Mouse (Mus musculus) kidney, postnatal 14 days (tissue): ENCODE measurements around the gene Nxt1.
A peak's percentile ranks its signal among the peaks of the same experiment; 100 is the strongest.

Source experiments
- DNase-seq: peaks from one replicate; pipeline ENCODE4 v3.0.0; 2022; ENCODE audit warnings: mixed read lengths

The Nxt1 gene

DNA sequence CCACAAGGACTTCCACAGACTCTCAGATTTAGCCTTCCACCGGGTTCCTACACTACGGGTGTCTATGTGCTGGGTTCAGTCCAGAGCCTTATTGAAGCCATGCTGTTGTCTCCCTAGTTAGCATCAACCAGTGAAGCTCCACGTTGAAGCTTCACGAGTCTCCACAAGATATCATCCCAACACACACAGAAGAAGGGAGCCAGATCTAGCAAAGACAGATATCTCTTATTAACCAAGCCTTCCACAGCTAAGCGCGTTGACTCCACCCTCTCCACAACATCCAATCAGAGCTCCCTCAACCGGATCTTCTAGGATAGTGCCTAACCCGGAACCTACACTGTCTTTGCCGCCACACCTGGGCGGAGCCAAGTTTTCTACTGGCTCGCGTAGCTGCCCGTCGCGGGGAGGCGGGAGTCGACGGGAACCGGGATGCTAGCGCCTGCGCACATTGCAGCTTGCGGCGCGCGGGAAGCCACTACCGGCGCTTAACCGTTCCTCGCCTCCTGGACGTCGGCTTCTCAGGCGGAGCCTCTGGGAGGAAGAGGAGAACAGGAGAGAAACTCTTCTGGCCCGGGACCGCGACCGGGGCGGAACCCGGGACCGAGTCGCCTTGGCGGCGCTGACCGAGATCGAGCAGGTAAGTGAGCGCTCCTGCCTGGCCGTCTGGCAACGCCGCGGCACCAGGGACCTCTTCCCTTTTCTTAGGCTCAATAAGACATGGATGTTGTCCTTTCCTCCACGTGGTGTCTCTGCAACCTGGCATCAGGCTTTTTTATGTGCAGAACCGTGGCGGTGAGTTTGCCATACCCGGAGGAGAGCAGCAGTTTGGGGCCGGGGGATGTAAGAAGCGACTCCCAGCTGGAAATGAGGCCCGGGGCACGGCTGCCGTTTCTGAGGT is at the start of gene Nxt1:
Nxt1 (plus strand) TSS at position 403 of the 898 bp plus-strand sequence.
- DNase-seq = peak; percentile 100

DNA sequence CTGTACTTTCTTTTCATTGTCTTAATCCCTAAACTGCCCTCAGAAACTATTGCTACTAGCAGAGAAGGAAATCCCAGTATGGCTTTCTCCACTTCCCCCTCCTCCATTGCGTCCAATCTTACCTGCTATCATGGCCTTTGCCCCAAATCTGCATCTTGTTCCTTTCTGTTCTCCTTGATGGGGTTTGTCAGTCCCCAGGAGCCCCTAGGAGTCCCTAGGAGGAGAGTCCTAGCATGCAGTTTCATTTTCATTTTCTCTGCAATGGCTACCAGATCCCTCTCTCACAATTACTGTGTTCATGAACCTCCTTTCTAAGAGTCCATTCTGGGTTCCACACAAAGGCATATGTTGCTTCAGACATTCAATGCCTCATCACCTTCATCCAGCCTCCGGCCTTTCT is 49.3 kb upstream of the Nxt1 start:
- no peak for DNase-seq

DNA sequence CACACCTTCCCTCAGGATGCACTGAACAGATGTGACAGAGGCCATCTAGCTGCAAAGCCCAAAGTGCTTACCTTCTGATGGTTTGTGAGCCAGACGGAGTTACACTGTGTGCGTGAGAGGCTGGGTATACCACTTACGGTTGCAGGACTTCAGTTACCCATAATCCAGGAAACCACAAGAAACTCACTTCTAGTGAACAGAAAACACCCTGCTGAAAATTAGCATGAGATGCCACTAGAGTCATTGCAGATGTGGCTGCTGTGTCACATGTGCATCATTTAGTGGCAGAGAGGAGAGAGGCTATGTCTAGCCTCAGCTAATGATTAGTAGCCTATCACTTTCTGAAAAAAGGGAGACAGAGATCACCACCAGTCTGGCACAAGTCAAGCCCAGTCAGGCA is 47.9 kb upstream of the Nxt1 start:
- no peak for DNase-seq

DNA sequence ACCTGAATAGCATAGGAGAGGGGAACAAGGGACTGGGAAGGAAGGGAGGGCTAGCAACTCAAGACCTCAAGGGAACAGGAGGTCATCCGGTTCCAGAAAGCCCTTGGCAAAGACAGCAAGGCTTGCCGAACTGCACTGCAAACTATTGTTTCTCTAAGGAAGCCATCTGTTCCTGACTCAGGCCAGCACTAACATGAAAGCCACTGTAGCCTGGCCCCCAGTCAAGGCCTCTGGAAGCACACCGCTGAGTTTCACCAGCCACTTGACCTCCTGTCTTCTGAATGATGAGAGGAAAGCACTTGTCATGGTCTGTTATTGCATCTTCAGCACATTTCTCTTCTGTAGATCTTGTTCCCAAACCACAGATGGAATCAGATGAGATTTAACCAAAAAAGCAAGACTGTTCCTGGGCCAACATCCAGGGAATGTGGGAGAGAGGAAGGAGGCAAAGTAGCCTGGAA is 45.4 kb upstream of the Nxt1 start:
- peak; percentile 78 for DNase-seq

DNA sequence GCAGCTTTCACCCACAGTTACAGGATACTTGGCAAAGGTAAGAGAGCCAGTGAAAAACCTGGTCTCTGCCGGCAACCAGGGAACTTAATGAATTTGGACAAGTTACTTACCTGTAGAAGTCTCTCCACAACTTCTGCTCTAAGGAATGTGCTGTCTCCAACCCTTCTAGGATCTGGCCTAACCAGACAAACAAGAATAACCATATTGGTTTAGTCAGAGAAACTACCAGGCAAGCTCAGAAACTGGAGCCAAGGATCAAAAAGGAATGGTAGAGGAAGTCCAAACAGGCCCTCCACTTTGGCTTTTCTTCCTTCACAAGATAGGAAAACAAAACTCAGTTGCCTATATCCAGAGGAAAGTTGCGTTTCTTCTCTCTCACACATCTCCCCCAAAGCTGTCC is 41.4 kb upstream of the Nxt1 start:
- no peak for DNase-seq

DNA sequence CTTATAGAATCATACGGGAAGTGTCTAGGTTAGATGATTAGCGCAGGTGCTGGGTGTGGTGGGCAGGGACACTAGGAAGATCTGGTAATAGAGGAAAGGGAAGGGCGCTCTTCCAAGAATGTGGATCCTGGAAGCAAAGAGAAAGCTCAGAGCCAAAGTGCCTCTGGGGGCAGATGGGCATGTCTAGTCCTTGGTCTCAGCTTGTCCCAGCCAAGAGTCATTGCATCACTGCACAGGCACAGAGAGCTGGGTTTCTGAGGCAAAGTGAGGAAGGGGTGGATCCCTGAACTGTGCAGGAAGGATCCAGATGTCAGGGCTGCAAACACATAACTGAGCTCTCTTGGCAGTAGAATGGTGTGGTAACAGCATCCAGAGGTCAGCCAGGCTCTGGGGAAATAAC is 40.8 kb upstream of the Nxt1 start:
- peak; percentile 18 for DNase-seq

DNA sequence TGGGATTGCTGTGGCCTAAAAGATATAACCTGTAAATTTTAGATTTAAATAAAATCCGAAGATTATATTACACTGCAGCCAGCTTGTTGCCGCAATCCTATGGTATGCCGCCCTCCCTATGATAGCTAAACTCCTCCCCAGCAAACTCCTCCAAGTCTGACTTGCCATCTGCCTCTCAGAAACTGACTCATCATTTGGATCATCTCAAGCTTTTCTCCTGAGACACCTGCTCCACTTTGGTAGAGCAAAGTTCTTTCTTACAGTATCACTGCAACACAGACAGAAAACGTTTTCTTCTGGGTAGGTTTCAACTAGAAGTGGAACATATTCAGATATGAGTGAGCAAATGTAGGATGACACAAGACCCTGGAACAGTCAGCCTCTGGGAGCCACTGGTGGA is 37.9 kb upstream of the Nxt1 start:
- no peak for DNase-seq

DNA sequence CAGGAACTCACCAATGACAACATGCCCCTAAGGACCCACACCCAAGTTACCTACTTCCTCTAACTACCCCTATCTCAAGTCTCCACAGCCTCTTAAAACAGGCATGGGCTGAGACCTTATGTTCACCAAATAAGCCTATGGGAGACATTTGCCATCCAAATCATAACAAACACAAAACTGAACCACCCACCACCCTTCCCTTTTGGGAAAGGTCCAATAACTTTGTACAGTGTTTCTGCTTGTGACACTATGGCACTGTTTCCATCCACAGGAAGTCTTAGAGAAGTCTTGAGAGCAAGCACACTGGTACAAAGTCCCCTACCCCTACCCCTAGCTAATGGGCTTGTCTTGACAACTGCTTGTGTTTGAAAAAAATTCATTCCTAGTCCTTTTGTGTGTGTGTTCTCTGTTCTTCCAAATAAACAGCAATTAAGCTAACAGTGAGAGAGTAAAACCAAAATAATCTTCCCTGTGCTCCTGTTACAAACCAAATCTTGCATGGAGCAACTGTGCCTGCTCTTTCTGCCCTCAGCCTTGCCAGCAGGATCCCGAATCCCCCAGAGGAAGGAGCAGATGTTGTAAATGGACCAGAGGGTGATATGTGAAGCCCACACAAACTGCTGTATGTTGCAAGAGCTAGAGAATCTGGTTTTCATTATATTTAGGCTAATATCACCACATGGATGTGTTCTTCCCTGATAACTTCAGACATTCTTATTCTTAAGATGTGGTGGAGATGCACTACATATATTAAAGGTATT is 29.6 kb upstream of the Nxt1 start:
- DNase-seq = no peak

DNA sequence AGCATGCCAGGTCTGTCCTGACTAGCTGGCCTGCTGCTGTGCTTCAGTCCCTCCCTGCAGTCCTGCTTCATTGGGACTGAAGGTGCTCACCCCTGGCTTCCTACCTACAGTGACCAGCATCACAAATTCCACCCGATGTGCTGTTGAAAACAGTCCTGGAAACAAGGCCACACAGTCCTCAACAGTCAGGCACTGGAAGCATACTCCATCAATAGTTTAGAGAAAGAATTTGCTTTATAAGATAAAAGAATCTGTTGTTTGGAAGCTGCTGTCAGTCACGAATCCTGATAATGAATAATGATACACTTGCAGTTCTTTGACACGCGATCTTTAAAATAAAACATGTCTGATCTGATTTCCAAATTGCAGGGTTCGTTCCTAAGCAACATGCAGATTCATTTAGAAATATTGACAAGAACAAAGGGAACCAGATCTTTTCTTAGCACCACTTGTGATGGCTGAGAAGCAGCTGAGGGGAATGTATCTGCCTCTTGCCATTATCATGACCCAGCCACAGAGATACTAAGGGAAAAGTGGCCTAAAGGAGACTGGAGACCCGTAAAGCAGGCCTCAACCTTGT is 27.9 kb upstream of the Nxt1 start:
- no peak for DNase-seq

DNA sequence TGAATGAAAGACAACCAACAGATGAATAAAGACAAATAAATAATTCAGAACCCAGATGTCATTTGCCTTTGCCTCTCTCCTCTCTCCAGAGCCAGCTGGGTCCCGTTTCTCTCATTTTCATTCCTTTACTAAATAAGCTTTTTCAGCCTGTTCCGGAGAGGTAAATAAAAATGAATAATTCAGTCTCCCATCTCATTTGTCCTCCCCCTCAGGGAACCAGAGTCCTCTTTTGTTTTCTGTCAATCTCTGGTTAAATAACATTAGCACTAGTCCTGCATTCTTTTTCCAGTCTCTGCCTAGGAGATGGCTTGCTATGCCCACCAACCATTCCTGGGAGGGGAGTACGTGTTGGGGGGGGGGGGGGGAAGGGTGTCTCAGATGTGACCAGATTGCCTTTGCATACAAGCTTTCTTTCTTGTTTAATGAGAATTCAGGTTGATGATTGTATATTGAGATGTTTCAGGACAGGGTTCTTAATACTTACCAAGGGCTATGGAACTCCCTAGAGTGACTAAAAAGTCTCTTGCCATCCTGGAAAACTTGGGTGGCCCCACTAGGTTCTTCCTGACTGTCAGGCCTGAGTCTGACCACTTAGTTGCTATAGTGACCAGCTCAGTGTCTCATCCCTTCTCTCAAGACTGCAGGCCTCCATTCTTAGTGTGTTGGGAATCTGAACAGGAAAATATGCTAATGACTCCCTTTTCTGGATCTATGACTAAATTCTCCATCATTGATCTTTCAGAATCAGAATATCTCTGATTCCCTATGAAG is 21.6 kb upstream of the Nxt1 start:
- DNase-seq = no peak

DNA sequence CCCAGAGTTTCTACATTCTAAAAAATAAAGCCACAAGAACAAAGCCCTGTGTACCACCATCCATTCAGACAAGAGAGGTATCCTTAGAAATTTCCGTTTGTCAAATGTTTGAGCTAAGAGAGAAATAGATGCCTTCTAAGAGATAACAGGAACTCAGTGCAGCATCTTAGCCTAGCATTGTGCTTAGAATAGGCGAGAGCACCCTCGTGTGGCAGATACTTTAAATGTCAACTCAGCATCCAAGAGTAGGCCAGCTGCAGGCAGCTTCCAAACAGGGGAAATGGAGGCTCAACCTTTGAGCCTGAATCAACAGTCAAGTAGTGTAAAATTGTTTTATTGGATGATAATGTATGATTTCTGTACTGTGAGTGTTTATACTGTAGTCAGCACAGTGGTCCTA is 17.4 kb upstream of the Nxt1 start:
- DNase-seq = peak; percentile 74

DNA sequence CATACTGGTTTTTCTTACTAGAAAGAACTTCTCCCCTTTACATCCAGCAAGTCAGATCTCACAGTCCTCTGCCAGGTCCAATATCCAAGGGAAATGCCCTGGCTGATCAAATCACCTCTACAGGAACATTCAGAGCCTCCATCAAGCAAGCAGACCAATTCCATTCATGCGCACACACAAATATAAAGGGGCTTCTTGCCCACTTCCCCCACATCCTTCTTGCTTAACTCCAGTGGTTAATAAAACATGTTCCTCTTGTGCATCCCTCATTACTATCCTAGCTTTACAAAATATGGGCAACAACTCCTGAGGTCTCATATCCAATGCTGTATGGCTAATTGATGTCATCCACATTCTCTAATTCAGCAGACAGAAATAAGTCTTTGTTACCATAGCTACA is 8.9 kb upstream of the Nxt1 start:
- DNase-seq = no peak

DNA sequence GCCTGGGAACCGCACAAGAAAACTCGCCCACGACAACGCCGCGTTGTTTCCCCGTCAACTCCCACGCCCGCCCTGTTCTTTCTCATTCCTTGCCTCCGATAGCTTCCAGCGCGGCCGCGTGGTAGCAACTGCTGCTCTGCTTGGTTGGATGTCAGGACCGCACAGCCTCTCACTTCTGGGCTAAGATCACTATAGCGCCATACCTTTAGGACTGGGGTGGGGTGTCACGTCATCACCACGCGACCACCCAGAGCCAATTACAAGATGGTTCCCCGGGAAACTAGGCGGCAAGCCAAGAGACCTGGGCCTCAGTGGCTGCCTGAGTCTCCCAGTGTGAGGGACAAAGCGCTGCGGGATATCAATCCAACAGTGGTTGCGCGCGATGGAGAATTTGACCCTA is 5.4 kb downstream of the Nxt1 start:
- DNase-seq = peak; percentile 76

DNA sequence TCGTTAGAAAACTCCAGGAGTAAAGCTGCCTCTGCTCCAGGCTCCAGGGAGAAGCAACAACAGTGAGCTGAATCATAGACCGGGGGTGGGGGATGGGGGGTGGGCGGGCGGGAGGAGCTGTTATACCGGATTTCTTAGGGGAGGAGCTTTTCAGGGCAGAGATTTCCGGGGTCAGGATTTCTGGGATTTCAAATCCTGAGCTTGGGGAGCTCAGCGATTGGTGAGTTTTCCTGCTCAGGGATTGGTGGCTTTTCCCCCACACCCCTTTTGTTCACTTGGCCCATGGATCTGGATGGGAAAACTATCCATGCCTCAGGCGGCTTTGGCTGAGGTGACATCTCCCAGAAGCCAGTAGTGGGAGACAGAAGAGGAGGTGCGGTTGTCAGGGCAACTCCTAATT is 6.9 kb downstream of the Nxt1 start:
- peak; percentile 81 for DNase-seq

DNA sequence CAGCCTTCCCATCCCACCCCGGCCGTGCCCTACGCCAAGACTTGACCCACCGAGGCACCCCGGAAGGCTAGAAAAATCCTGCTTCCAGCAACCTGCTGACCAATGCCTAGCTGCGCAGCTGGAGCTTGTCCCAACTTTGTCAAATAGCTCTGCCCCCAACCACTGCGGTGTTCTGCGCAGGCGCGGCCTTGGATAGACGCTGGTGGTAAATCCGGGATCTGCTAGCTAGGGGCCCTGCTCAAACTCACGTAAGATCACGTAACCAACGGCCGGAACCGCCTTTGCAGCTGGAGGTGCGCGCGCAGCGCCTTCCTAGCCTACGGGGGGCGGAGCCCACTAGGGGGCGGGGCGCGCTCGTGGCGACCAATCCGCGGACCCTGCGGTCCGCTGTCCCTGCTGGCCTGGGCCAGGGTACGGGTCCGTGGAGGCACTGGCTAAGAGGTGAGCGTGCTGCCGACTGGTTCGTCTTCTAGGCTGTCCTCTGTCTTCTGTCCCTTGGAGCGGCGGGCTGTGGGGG is 8.4 kb downstream of the Nxt1 start, which contains the start of gene Gzf1:
Gzf1 (plus strand) TSS at position 249 of the 517 bp plus-strand sequence.
- peak; percentile 100 for DNase-seq

DNA sequence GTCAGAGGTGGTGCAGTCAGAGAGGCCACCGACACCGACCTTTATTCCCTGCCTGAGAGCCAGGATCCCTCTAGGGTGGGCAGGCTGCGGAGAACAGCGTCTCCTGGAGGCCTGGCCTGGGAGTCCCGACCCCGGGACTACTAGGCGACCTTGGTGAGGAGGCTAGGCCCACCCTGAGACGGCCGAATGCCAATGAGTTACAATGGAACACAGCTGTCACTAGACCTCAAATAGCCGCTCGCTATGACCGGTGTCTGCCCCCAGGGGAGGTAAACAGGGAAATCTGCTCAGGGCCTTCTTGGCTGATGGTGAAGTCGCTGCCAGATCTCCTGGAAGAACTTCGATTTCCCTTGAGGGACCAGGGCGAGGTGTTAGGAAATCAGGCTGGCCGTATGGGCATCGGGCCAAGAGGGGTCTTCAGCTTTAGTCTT is 9.1 kb downstream of the Nxt1 start:
- DNase-seq = peak; percentile 60

DNA sequence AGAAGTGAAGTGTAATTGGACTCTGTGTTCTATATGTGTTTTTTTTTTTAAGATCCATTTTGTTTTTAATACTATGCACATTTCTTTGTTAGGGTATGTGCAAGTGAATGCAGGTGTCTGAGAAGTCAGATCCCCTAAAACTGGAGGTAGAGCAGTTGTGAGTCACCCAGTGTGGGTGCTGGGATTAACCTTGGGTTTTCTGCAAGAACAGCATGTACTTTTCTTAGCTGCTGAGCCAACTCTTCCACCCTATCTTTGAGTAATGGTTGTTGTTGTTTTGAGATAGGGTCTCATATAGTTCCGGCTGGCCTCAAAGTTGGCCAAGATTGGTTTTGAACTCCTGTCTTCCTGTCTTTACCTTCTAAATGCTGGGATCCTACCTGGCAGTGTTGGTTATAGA is 10.6 kb downstream of the Nxt1 start:
- no peak for DNase-seq

DNA sequence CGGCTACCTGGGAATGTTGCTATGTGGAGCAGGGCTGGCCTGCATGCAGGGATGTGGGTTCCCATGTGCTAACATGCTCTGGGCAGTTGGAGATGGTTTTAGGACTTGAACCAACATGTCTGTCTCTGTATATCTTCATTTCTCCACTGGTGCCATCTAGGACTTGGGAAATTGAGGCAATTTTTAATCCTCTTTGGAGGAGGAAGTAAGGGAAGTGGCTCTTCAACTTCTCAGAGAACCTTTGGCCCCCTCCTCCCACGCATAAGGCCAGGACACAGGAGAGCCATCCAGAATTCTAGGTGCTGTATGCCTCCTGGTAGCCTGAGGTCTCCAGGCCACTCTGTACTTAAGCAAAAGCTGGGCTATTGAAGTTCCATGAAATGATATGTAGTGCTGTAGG is 12.6 kb downstream of the Nxt1 start:
- DNase-seq = no peak

DNA sequence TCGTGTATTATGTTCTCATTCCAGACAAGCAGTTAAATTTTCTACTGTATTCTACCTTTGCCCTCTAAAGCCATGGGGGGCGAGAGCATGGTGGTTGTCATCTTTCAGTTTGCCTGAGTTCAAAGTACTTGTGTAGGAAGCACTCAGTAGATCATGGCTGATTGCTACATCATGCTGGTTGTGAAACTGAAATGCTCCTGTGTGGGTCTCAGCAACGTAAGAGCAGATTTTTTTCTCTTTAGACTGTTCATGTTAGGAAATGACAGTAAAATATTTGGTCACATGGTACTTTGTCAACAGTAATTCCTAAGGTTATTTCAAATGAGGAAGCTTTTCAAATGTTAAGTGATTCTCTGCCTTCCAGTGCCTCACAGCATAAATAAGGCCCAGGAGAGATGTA is 13.3 kb downstream of the Nxt1 start:
- DNase-seq = no peak

DNA sequence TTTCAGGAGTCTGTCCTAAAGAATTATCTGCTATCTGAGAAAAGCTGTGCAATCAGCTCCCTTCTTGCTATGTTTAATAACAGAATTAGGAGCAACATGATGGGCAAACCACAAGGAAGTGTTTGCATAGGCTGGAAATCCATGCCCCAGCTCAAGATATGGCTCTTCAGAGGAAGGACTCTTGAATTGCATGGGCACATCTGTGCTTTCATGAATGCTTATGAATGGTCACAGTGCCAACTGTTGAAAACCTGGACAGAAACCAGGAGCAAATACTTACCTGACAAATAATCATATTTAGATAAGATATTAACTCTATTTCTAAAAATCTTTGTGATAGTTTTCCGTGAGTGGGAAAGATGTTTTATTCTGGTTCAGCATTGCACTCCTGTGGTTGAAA is 14.5 kb downstream of the Nxt1 start:
- no peak for DNase-seq

DNA sequence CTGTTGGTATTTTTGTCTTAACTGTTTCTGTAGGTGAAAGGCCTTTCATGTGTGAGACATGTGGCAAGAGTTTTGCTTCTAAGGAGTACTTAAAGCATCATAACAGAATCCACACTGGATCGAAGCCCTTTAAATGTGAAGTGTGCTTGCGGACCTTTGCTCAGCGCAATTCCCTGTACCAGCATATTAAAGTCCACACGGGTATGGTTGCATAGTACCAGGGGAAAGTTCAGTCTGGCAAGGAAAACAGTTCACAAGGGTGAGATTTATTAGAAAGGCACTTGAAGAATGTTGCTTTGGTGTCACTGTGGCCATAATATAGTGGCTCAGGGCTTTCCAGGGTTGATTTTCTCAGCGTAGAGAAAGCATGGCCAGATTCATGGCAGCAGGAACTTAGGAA is 15.6 kb downstream of the Nxt1 start:
- DNase-seq = peak; percentile 50

DNA sequence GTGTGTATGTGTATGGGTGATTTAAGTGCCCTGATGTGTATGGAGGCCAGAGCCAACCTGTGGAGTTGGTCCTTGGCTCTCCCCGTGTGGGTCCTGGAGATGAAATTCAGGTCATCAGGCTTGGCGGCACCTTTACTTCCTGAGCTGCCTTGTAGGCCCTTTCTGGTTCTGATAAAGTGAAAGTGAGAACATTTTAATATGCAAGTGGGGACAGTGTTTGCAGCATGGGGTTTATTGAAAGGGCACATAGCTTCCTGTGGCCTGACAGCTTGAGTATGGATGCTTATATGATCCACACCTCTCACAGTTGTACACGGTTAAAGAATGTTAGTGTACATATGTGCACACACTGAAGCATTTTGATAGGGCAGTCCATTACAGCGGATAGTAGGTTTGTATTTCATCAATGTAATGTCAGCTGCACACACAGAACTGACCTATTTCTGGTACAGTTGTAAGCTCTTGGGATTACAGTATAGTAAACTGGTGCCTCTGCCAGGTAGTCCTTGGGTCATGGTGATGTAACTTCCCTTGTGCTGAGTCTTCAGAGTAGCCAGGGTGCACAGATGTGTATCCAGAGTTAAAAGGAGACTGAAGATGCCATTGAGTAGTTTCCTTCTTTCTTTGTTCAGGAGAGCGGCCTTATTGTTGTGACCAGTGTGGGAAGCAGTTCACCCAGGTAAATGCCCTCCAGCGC is 17.2 kb downstream of the Nxt1 start:
- no peak for DNase-seq
